Mouse (Mus musculus) left cerebral cortex, adult 9 months (tissue): ENCODE results near the gene Synpo2.

Experiments used
- DNase-seq, 2 experiments: peaks; one replicate each; pipeline ENCODE4 v3.0.0; 2022; ENCODE audit warnings: low spot score in 2 of 2

The Synpo2 gene

DNA sequence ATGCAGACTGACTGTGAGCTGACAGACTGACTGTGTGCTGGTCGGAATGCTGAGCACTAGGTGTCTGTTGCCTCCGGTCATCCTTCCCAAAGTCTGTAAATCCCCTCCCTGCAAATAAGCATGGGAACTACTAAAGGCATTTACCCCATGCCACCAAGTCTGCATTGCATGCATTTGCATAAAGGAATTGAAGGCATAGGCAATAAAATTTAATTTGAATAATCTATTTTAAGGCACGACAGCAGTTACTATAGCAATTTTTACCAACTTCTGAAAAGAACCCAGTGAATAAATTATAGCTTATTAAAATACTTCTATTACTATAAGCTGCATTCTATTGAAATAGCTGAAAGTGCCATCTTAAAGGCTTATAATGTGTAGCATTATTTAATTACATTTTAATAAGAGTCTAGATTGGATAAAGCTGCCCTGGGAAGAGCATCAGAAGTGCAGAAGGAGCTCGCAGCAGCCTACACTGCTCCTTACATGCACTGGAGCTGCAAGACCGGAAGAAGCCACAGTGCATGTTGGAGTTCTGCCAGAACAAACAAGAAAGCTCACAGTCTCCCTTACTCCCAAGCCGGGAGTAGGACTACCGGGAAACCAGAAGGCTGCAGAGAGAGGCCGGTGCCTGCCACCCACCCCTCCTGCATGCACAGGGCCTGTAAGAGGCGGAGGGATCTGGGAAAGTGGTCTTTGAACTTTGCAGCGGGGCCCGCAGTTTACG is 142.9 kb downstream of the Synpo2 start:
- no peak for DNase-seq

DNA sequence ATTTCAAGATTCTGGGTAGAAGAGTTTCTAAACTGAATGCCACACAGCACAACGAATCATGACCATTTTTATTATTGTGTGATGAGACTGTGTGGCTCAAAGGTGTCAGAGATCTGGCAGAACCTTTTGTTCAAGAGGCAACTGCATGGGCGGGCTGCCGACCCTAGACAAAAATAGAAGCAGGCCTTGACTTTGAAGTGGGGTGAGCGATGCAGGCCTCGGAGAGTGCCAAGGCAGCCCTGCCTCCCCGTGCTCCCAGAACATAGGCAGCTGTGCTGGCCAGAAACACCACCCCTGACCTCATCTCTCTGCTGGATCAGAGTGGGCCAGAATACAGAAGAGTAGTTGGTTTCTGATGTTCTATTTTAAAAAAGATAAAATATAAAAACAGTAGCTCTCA is 143.5 kb downstream of the Synpo2 start:
- DNase-seq: no peak

DNA sequence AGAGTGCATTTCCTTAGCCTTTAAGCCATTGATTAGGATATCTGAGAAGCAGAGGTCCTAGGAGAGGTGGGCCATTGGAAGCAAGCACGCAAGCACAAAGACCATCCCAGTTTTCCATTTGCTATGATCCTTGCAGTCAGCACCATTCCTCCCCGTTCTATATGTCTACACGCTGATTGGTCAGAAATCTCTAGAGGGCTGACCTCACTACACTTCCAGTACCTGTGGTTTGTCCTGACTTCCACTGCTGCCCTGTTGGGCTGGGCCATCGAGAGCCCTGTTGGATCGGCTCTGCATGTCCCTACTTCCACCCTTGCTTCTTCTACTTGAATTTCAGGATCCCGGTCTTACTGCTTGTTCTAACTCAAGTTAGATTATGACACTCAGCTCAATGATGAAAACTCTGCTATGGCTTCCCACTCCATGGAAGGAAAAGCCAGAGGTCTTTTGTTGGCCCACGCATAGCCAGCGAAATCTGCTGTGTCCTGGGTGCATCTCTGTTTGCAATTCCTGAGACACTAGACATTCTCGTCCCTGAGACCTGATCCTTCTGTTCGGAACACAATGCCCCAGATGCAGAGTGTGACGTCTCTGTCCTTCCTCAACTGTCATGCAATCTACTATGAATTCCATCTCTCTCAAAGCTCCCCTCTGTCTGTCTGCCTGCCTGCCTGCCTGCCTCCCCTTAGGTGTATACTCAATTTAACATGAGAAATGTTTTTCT is 146.5 kb downstream of the Synpo2 start:
- no peak for DNase-seq

DNA sequence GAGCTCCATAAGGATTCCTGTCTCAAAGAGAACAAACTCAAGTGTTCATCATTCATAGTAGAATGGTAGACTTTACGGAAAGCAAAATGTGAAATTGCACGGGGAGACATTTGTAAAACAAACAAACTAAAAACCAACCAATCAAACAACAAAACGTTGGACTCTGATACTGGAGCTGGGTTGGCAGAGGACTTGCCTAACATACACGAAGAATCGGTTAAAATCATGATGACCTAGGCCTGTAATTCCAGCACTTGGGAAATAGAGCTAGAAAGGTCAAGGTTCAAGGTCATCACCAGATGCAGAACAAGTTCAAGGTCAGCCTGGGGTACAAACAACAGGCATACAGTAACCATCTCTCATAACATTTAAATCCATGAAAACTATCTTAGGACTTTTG is 147.7 kb downstream of the Synpo2 start:
- DNase-seq: no peak

DNA sequence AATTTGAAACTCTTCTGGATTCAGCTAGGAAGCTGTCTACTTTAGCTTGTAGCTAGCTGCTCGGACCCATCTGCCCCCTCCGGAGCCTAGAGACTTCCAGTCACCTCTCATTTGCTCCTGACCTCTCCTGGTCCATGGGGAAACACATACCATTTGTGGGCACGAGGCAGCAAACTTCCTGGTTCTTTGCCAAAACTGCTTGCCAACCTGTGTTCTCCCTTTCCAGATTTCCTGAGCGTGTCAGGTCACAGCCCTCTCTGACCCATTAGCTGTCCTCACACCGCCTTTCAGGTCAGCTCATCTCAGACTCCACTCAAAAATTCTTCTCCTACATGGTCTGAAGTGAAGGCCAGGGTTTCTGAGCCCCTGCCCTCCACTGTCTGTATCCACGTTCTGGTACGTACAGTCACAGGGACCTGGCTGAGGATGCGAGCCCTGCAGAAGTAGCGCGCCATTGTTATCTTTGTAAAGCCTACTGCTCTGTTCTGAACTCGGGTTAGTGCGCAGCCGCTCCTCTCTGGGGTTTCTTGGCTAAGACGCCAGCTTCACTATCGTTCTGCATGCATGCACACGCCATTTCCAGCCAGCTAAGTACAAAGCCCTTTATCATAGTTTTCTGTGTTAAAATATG is 150.0 kb downstream of the Synpo2 start:
- DNase-seq: no peak

DNA sequence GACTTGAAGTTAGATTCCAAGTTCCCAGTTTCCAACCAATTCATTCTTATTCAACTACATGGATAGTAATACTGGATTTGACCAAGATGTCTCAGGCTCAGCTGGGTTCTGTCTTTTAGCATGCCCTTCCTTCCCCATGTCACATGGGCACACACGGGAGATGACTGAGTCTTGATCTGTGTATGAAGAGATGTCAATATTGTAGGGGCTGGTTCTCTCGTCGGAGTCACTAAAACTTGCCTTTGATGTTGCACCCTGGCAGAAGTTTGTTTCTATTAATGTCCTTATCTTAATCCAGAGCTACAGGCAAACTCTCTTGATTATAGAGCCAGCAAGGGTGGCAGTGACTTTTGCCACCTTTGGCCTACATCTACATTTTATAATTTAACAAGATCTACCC is 154.3 kb downstream of the Synpo2 start:
- DNase-seq: no peak

DNA sequence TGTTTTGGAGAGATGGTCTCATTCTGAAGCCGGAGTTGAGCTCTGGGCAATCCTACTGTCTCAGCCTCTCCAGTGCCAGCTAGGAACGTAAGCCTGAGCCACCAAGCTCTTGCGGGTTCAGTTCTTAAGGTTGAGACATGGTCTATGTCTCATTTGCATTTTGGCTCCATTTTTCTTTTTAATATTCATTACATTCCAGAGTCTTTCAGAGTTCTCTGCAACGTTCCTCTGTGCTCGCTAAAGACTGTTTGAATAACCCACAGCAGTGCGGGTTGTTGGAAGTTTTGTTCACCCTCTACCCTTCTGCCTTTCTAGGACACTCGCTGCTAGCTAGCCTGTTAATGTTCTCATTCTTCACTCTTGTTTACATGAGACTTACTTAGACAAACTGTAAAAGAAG is 155.0 kb downstream of the Synpo2 start:
- no peak for DNase-seq

DNA sequence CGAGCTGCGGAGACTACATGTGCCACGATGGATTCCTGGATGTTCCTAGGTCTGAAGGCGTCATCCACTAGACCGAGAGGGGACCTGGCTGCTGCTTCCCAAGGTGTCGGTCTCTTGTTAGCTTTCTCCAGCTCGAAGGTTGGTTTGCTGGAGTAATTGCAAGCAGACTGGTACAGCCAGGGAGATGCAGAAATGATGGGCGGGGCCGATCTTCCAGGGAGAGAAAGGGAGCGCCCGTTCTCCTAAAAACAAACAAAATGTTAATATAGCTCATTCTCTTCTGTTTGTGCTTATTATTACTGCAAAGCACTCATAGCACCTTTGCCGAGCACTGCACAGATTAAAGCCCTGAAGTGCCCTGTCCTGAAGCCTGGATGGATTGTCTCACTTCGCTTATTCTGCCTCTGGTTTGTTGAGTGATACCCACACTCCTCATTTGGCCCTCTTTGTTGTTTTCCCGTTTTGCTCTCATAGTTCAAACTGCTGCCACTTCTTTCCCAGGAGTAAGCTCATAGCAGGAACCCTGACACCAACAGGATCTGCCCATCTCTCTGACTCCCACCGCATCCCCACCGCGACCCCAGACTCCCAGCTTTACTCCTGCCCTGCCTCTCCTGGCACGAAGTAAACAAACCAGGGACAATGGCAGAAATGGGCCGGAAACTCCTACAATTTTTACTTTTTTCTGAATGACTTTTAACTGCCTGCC is 155.8 kb downstream of the Synpo2 start:
- no peak for DNase-seq

DNA sequence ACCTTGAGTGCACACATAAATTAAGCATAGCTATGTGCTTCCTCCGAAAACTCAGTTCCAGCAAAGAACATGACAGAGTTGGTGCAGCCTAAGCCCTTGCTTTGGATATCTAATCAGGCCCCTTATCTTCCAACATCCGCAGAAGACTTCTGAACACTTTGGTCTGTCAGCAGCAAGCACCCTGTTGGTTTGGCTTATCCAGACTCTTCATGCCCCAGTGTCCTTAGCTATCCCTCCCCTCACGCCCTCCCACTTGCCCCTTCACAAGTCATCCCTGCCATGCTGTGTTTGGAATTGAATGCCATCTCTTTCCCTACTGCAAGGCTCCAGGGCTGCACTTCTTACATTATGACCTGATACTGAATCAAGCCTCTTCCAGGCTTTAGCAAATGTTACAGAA is 160.2 kb downstream of the Synpo2 start:
- no peak for DNase-seq

DNA sequence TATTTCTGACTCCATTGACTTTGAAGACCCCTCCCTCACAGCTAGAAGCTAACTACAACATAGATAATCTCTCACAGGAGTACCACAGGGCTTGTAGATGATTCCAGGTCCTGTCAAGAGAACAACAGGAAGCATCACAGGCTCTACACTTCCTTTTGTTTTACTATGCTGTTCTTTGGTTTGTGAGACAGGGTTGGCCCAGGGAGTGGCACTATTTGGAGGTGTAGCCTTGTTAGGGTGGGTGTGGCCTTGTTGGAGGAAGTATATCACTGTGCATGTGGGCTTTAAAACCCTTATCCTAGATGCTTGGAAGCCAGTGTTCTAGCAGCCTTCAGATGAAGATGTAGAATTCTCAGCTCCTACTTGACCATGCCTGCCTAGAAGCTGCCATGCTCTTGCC is 160.9 kb downstream of the Synpo2 start:
- DNase-seq: no peak

DNA sequence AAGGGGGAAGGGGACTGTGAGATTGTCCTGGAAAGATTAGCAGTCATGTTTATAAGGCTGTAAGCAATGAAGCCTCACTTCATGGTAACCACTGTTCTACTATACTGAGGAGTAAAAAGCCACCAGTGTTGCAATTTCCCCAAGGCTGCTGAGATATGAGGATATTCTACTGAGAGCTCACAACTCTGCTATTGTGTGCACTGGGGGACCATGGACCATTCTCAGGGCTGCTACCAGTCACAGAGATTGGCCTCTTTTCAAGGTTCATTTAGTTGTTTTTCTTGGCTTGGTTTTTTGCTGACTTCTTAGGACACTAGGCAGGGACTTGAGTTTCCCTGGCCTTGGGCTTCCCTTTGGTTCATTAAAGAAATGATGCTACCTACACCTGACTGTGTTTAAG is 162.6 kb downstream of the Synpo2 start:
- no peak for DNase-seq

DNA sequence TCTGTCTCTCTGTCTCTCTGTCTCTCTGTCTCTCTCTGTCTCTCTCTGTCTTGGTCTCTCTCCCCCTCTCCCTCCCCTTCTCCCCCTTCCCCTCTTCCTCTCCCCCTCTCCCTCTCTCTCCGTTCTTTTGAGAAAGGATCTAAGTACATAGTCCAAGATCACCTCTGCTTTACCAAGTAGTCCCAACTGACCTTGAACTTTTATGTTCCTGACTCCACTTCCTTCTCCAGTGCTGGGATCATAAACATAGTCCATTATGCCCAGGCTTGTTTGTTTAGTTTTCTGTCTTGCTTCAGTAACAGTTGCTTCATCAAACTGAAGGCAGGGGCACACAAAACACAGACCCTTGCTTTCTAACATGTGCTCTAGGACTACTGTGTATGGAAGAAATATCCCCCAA is 163.5 kb downstream of the Synpo2 start:
- no peak for DNase-seq

DNA sequence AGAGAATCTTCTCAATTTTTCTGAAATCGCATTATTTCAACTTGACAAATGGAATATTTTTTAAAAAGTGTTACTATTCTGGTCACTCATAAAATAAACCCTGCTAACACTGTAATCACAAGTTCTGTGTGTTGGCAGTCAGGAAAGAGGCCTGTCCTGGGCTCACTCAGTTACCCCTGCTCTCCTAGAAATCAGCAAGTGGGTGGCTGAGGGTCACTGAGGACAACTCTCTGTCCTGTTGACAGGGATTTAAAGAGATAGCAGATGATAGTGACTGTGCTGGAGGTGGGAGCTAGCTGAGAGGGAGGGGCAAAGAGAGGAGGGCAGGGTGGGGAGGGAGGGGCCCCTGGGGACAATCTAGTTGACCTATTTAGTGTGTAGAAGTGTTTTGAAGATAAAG is 165.0 kb downstream of the Synpo2 start:
- DNase-seq: no peak

DNA sequence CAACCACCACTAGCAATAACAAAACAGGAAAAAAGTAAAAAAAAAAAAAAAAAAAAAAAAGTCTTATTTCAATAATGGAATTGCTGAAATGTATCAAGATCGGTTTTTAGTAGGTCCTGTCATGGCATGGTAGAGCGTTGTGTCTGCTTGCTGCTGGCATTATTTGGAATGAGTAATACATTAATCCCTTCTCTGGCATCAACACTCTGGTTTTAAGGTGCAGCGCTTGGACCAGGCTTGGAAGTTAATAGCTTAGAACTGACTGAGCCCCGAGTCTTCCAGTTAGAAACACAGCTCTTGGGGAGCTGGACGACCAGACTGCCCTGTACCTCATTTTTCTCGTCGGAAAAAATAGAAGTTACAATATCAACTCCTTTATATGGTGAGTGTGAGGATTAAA is 169.1 kb downstream of the Synpo2 start:
- no peak for DNase-seq

DNA sequence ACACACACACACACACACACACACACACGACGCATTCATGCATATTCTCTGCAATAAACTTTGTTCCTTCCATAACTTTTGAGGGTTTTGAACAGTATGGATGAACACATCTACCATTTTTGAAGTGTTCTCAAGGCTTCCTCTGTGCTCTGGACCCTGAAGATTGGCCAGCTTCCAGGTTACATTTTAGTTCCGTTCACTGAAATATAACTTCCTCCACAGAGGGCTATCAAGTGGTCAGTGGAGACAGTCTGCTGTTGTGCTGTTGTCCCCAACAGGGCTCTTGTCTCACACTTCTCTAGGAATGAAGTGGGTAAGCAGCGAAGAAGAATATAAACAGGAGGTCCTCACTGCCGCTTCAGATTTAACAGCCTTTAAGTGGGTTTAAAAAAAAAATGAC is 170.5 kb downstream of the Synpo2 start:
- no peak for DNase-seq

DNA sequence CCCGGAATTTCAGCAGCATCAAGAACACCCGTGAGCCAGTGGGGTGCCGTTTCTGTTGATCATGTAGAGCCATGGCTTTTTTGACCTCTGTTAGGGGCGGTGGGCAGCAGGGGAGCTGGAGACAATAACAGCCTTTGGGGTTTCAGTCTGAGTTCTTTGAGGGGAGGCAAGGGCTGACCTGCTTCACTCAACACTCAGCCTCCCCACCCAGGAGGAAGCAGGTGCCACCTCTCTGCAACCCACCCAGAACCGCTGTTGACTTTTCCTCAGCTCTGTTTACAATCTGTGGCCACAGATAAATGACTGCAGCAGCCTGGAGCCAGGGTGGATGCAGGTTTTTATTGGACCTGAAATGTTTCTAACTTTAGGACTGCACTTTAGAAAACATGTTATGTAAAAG is 171.8 kb downstream of the Synpo2 start:
- DNase-seq: no peak

DNA sequence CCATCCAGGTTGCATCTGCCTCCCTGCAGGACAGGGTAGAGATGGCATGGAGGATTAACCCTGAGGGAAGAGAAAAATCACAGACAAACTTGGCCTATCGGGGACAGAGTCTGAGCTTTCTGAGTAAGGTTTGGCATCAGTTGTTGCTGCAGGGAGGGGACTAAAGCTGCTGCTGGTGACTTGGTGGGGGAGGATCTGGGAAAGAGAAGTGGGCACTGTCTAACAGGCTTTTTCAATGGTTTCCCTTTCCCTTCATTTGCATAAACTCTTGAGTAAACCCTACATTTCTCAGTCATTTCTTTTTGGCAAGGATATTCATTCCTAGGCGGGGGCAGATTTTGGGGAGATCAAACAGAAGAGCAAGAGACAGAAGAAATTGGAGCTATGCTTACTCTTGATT is 174.0 kb downstream of the Synpo2 start:
- no peak for DNase-seq

DNA sequence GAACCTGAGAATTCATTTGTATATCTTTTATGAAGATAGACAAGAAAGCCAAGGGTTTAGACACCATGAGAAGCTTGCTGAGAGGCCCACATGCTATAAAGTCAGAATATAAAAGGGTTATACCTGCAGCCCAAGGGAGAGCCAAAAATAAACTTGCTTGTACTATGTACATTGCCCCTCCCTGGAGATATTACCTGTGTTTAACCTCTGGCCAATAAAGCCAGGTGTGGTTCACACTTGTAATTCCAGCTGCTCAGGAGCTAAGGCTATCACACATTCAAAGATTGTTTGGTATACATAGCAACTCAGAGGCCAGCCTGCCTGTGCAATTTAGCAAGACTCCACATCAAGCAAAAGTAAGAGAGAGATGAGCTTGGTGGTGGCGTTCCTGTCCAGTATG is 177.1 kb downstream of the Synpo2 start:
- no peak for DNase-seq

DNA sequence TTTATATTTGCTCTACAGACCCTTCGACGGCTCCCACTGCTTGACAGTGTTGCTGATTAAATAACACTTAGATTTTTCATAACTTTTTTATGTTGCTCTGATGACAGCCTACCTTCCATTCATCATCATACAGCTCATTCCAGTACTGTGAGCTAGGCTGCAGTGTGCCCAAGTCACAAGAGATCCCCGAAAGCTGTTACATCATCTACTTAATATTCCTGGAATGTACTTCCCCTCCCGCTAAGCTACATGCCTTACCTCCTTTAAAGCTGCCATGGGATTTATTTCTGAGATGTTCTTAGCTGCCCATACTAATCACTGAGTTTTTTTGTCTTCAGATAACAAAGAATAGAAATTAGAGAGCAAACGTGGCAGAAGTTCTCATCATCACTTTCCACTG is 181.8 kb downstream of the Synpo2 start:
- no peak for DNase-seq

DNA sequence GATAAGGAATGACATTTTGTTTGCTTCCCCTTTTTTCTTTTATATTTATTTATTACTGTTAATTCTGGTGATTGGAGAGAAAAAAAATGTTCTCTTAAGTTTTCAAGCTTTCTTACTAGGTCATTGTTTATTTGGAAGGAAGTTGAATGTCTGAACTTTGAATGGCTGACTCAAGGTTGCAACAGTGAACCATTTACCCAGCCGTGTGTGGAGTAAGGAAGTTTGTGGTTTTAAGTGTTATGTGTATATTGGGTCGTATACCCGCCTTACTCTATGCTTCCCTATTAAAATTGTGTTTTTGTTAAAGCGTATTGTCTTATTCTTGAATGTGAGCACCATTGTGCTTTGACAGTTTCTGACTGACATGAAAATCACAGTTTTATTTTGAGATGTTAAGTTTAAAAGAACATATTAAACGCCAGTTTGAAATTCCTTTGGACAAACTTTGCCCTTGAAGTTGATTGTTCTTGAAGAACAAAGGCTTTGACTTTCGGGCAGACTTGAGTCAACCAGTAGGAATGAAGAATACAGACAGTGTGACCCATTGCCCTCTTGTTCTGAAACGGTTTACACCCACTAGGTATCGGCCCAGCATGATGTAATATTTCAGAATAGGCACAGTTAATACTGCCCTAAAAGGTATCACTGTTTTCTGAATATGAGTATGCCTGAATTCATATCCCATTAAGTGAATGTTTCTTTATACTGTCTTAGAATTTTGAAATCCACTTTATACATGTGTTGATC is 182.6 kb downstream of the Synpo2 start:
- no peak for DNase-seq

DNA sequence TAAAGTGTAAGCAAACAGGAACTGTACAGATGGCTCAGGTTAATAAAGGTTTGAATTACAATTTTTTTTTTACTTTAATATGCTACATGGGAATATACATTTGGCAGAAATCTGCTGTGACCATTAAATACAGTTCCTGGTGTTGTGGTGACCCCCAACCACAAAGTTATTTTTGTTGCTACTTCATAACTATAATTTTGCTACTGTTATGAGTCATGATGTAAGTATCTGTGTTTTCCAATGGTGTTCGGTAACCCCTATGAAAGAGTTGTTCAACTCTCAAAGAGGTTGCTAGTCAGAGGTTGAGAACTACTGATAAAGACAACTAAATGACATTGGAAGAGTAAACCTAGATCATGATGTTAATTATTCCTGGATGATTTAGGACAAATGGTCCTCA is 193.6 kb downstream of the Synpo2 start:
- no peak for DNase-seq

DNA sequence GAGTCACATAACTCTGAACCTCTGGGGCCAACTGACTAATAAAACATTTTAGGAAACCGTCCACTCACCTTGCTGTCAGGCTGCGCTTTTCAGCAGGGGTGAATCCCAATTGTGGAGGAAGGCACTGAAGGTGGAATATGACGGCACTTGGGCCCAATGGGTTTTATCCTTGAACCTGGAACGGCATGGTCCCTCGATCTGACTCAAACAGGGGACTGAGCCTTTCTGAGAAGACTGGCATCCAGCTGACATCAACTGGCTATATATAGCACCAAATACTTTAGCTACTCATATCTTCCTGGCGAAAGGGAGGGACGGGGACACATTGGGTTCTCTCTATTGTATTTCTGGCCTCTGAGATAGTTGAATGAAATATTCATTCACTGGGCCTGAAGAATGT is 201.2 kb downstream of the Synpo2 start, which contains the start of gene Myoz2:
Gene Myoz2 (minus strand): TSS at position 264 of the 400 bp plus-strand sequence.
- DNase-seq: no peak
